Mouse (Mus musculus): Measurements from ENCODE around the gene Npsr1. TPM values are rescaled to one million over a fixed set of nuclear protein-coding genes. Genes with fewer than 3 reads are reported as not detected.

The Npsr1 gene
- polyA plus RNA-seq, 1 experiment from 2014 or later = not detected

- Histone ChIP-seq H3K9ac (ENCODE audit: low read length) (no peak overlapping the region), H3K27me3 (ENCODE audit: control insufficient read depth, insufficient read depth, low read length) (no peaks in the 10 kb centered on the region), H3K9me3 (replicated peaks; ENCODE audit: control insufficient read depth, low read length) (no peaks in the 10 kb centered on the region), H3K4me3 (ENCODE audit: low read length) (no peak overlapping the region), H3K27ac (ENCODE audit: low read length) (peak overlapping the region; percentile 46), H3K4me1 (ENCODE audit: control insufficient read depth, insufficient read depth, low read length) (peaks cover 9% of the 10 kb centered on the region), H3K4me2 (ENCODE audit: low read depth, low read length) (peak overlapping the region; percentile 12; the same call in 1 of the 2 replicates), H3K36me3 (ENCODE audit: control insufficient read depth, insufficient read depth) (no peaks in the 10 kb centered on the region)
- WGBS = 13% methylated on average over 2 of the region's 2 CpGs
- no peak for ATAC-seq (replicated peaks; ENCODE audit: extremely low read depth, insufficient read depth, low FRiP score)
Observed at GRCm38 (mm10) chr9:24189511-24190260, 91.9 kb downstream of the Npsr1 start.

DNA sequence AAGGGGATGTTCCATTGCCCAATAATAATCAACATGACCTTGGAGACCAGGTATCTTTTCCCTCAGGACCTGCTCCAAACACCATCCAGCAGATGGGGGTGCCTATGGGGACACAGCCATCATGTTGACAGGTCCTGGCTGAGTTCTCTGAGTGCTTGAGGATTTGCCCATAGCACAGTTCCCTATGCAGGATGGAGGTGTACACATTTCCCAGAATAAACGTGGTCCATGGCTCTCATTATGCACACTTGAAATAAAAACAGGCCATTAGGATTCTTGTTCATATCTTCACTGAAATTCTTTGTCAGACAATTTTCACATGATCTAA, 92.4 kb downstream of the Npsr1 start:
- Histone ChIP-seq H3K9ac (ENCODE audit: low read length) (no peak overlapping the region), H3K4me1 (ENCODE audit: control insufficient read depth, insufficient read depth, low read length) (peaks cover 9% of the 10 kb centered on the region), H3K9me3 (replicated peaks; ENCODE audit: control insufficient read depth, low read length) (no peaks in the 10 kb centered on the region), H3K27me3 (ENCODE audit: control insufficient read depth, insufficient read depth, low read length) (no peaks in the 10 kb centered on the region), H3K27ac (ENCODE audit: low read length) (peak overlapping the region; percentile 46), H3K4me3 (ENCODE audit: low read length) (no peak overlapping the region), H3K36me3 (ENCODE audit: control insufficient read depth, insufficient read depth) (no peaks in the 10 kb centered on the region), H3K4me2 (ENCODE audit: low read depth, low read length) (peak overlapping the region; percentile 12; the same call in 1 of the 2 replicates)
- peak; percentile 52 for ATAC-seq (replicated peaks; ENCODE audit: extremely low read depth, insufficient read depth, low FRiP score)
- WGBS = 19% methylated on average over 1 of the region's 1 CpGs

DNA sequence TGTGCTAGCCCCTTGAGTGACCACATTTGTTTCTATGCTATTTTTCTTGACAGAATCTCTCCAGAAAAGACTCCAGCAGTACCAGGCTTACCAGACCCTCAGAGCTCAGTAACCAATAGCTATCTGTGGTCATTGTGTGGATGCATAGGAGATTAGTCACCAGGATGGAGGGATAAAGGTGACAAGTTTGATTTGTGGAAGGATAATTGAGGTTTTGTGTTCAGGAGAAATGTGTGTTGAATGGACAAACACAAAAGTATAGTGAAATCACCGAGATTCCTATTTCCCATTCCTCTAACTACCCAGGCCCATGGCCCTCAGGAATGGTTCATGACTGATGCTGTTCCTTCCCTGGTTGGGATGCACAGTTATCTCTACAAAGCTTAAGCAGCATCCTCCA, 100.5 kb downstream of the Npsr1 start:
- Histone ChIP-seq H3K9ac (ENCODE audit: low read length) (no peak overlapping the region), H3K4me1 (ENCODE audit: control insufficient read depth, insufficient read depth, low read length) (no peaks in the 10 kb centered on the region), H3K4me3 (ENCODE audit: low read length) (no peak overlapping the region), H3K27ac (ENCODE audit: low read length) (no peak overlapping the region), H3K36me3 (ENCODE audit: control insufficient read depth, insufficient read depth) (no peaks in the 10 kb centered on the region), H3K4me2 (ENCODE audit: low read depth, low read length) (no peak overlapping the region), H3K27me3 (ENCODE audit: control insufficient read depth, insufficient read depth, low read length) (no peaks in the 10 kb centered on the region), H3K9me3 (replicated peaks; ENCODE audit: control insufficient read depth, low read length) (no peaks in the 10 kb centered on the region)
- ATAC-seq (replicated peaks; ENCODE audit: extremely low read depth, insufficient read depth, low FRiP score) = no peak
- WGBS = 67% methylated on average over 1 of the region's 1 CpGs

DNA sequence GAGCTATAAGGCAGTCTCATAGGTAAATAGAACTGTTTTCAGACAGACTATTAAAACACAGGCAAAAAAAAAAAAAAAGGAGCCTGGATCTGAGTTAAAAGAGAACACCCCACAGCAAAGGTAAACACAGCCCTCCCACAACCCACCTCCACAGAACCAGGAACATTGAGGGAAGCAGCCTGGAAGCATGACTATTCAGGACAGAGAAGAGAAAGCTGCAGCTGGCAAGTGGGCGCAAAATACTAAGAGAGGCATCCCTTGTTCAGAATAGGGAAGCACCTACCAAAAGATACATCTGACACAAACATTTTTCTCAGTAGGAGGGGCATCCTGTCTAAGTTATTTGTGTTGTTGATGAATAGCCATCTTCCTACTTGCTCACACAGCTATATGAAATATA, 113.8 kb downstream of the Npsr1 start:
- Histone ChIP-seq H3K4me1 (ENCODE audit: control insufficient read depth, insufficient read depth, low read length) (no peaks in the 10 kb centered on the region), H3K36me3 (ENCODE audit: control insufficient read depth, insufficient read depth) (no peaks in the 10 kb centered on the region), H3K9me3 (replicated peaks; ENCODE audit: control insufficient read depth, low read length) (no peaks in the 10 kb centered on the region), H3K27me3 (ENCODE audit: control insufficient read depth, insufficient read depth, low read length) (no peaks in the 10 kb centered on the region), H3K4me3 (ENCODE audit: low read length) (no peak overlapping the region), H3K4me2 (ENCODE audit: low read depth, low read length) (no peak overlapping the region), H3K9ac (ENCODE audit: low read length) (no peak overlapping the region), H3K27ac (ENCODE audit: low read length) (no peak overlapping the region)
- WGBS = 92% methylated on average over 1 of the region's 1 CpGs
- ATAC-seq (replicated peaks; ENCODE audit: extremely low read depth, insufficient read depth, low FRiP score) = no peak

DNA sequence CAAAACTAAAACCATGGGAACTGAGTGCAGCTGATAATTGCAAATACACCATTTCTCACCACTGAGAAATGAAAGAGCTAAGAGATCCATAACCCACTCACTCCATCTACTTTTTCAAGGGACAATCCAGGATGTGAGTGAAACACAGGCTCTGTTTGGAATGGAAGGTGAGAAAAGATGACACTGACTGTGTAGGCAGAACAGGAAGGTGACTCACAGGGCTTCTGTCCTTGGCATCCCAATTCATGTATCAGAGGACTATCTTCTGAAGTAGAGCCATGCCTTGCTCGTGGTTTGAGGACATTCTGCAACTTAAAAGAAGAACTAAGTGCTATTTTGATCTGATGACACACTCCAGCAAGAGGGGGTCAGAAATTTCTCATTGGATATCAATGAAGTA, 119.9 kb downstream of the Npsr1 start:
- H3K27me3 ChIP-seq (ENCODE audit: control insufficient read depth, insufficient read depth, low read length) = no peaks in the 10 kb centered on the region

GRCm38 (mm10) chr9:24236461-24236860, 138.7 kb downstream of the Npsr1 start:
- no peak overlapping the region for H3K4me3 ChIP-seq (ENCODE audit: low read length)
- H3K4me2 ChIP-seq (ENCODE audit: low read depth, low read length) = no peak overlapping the region
- WGBS = 78% methylated on average over 1 of the region's 1 CpGs
- H3K36me3 ChIP-seq (ENCODE audit: control insufficient read depth, insufficient read depth) = no peaks in the 10 kb centered on the region
- H3K9ac ChIP-seq (ENCODE audit: low read length) = no peak overlapping the region
- H3K9me3 ChIP-seq (replicated peaks; ENCODE audit: control insufficient read depth, low read length) = no peaks in the 10 kb centered on the region
- ATAC-seq (replicated peaks; ENCODE audit: extremely low read depth, insufficient read depth, low FRiP score) = no peak
- no peak overlapping the region for H3K27ac ChIP-seq (ENCODE audit: low read length)
- no peaks in the 10 kb centered on the region for H3K27me3 ChIP-seq (ENCODE audit: control insufficient read depth, insufficient read depth, low read length)
- no peaks in the 10 kb centered on the region for H3K4me1 ChIP-seq (ENCODE audit: control insufficient read depth, insufficient read depth, low read length)

More for the DNA sequence above, 119.9 kb downstream of the Npsr1 start:
- Histone ChIP-seq H3K4me3 (ENCODE audit: low read length) (no peak overlapping the region), H3K4me1 (ENCODE audit: control insufficient read depth, insufficient read depth, low read length) (peaks cover 3% of the 10 kb centered on the region; the same call in 1 of the 2 replicates), H3K27ac (ENCODE audit: low read length) (no peak overlapping the region), H3K36me3 (ENCODE audit: control insufficient read depth, insufficient read depth) (no peaks in the 10 kb centered on the region), H3K9me3 (replicated peaks; ENCODE audit: control insufficient read depth, low read length) (no peaks in the 10 kb centered on the region), H3K4me2 (ENCODE audit: low read depth, low read length) (no peak overlapping the region), H3K9ac (ENCODE audit: low read length) (no peak overlapping the region)
- no peak for ATAC-seq (replicated peaks; ENCODE audit: extremely low read depth, insufficient read depth, low FRiP score)
- 52% methylated on average over 1 of the region's 1 CpGs for WGBS

GRCm38 (mm10) chr9:24247557-24247956, 149.8 kb downstream of the Npsr1 start:
- no peak for ATAC-seq (replicated peaks; ENCODE audit: extremely low read depth, insufficient read depth, low FRiP score)

DNA sequence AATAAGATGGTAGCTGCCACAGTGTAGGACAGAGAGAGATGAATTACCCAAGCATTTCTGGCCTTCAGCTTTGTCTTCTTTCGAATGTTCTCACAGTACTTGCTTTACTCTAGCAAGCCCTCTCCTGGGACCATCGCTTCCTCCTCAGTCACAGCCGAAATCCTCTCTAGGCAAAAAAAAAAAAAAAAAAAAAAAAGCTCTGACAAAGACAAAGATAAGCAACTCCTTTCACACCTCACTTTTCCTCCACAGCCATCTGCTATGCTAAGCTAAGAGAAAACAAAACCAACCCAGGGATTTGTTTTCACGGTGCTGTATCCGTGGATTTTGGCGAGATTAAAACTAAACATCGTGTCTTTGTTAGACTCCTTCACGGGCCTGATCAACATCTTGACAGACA, 156.4 kb downstream of the Npsr1 start:
- H3K4me2 ChIP-seq (ENCODE audit: low read depth, low read length) = 0 out of 2 replicates have a peak overlapping the region, but pooled peaks have one; percentile 10
- 22% methylated on average over 8 of the region's 8 CpGs for WGBS

More at GRCm38 (mm10) chr9:24247557-24247956, 149.8 kb downstream of the Npsr1 start:
- Histone ChIP-seq H3K4me2 (ENCODE audit: low read depth, low read length) (no peak overlapping the region), H3K4me3 (ENCODE audit: low read length) (no peak overlapping the region), H3K4me1 (ENCODE audit: control insufficient read depth, insufficient read depth, low read length) (no peaks in the 10 kb centered on the region), H3K9me3 (replicated peaks; ENCODE audit: control insufficient read depth, low read length) (no peaks in the 10 kb centered on the region), H3K27me3 (ENCODE audit: control insufficient read depth, insufficient read depth, low read length) (no peaks in the 10 kb centered on the region), H3K27ac (ENCODE audit: low read length) (no peak overlapping the region), H3K36me3 (ENCODE audit: control insufficient read depth, insufficient read depth) (no peaks in the 10 kb centered on the region), H3K9ac (ENCODE audit: low read length) (no peak overlapping the region)

DNA sequence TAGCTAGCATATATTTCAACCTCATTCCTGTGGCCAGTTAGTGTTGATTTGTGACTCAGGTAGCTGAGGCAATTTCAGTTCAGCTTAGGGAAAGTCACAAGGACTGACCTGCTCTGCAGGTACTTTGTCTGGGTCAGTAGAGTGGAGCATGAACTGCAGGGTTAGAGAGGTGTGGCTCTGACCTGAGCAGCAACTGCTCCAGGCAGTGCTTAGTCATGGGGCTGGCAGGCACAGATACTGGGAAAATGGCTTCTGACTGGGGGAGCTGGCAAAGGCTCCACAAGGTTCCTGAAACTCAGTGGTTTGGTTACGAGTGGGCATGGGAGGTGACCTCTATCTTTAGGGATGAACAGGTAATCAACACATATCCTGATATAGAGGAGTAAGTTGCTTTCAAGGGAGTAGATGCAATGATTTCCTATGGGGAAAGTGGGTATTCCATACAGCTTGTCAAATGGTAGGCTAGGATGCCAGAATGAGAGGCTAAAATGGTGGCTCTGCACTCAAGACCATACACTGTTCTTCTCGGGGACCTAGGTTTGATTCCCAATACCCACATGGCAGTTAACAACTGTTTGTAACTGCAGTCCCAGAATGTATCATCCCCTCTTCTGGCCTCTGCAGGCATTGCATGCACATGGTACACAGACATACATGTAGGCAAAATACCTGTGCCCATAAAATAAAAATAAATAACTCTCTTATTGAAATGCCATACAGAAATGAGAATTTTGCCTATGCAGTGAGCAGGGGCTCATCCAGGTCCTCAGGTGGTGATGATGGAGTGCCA, 182.9 kb downstream of the Npsr1 start:
- H3K4me1 ChIP-seq (ENCODE audit: control insufficient read depth, insufficient read depth, low read length) = no peaks in the 10 kb centered on the region
- no peak for ATAC-seq (replicated peaks; ENCODE audit: extremely low read depth, insufficient read depth, low FRiP score)
- WGBS = 83% methylated on average over 2 of the region's 2 CpGs
- no peaks in the 10 kb centered on the region for H3K27me3 ChIP-seq (ENCODE audit: control insufficient read depth, insufficient read depth, low read length)
- H3K27ac ChIP-seq (ENCODE audit: low read length) = no peak overlapping the region
- H3K9ac ChIP-seq (ENCODE audit: low read length) = no peak overlapping the region
- no peaks in the 10 kb centered on the region for H3K9me3 ChIP-seq (replicated peaks; ENCODE audit: control insufficient read depth, low read length)
- no peak overlapping the region for H3K4me3 ChIP-seq (ENCODE audit: low read length)
- no peak overlapping the region for H3K4me2 ChIP-seq (ENCODE audit: low read depth, low read length)
- no peaks in the 10 kb centered on the region for H3K36me3 ChIP-seq (ENCODE audit: control insufficient read depth, insufficient read depth)

More for the DNA sequence above, 156.4 kb downstream of the Npsr1 start:
- ATAC-seq (replicated peaks; ENCODE audit: extremely low read depth, insufficient read depth, low FRiP score) = no peak
- Histone ChIP-seq H3K27me3 (ENCODE audit: control insufficient read depth, insufficient read depth, low read length) (no peaks in the 10 kb centered on the region), H3K27ac (ENCODE audit: low read length) (no peak overlapping the region), H3K9me3 (replicated peaks; ENCODE audit: control insufficient read depth, low read length) (no peaks in the 10 kb centered on the region), H3K4me3 (ENCODE audit: low read length) (no peak overlapping the region), H3K4me1 (ENCODE audit: control insufficient read depth, insufficient read depth, low read length) (no peaks in the 10 kb centered on the region), H3K9ac (ENCODE audit: low read length) (no peak overlapping the region), H3K36me3 (ENCODE audit: control insufficient read depth, insufficient read depth) (no peaks in the 10 kb centered on the region)

All from heart, embryonic 16.5 days (tissue).